Mouse (Mus musculus): Measurements from ENCODE around the gene Kcnk1.

- TF ChIP-seq CTCF (IDR thresholded peaks at IDR 0.05; ENCODE audit: insufficient read depth, low read length) = peak; percentile 87
- TF ChIP-seq POLR2A (IDR thresholded peaks at IDR 0.05; ENCODE audit: borderline replicate concordance, extremely low read depth, low read depth, low read length) = no peak
These were observed 80.4 kb downstream of the Kcnk1 start for GRCm38 (mm10) chr8:126075400-126075799.

Data from lung, adult 2 months (tissue).